Mouse (Mus musculus): Measurements from ENCODE around the gene A630023A22Rik. TPM values are rescaled to one million over a fixed set of nuclear protein-coding genes. Genes with fewer than 3 reads are reported as not detected.

A630023A22Rik gene
- polyA plus RNA-seq, 1 experiment: not detected

- H3K4me1 ChIP-seq (ENCODE audit: control insufficient read depth, insufficient read depth, low read length): no peaks in the 10 kb centered on the region
- 87% methylated on average over 8 of the region's 8 CpGs for WGBS
- no peak for TF ChIP-seq POLR2A (IDR thresholded peaks at IDR 0.05; ENCODE audit: borderline replicate concordance, control insufficient read depth, low read depth, low read length)
- no peak for TF ChIP-seq CTCF (IDR thresholded peaks at IDR 0.05; ENCODE audit: control insufficient read depth, insufficient read depth, low read length)
- H3K4me3 ChIP-seq (replicated peaks; ENCODE audit: control insufficient read depth, low read depth, low read length): no peak overlapping the region
- H3K27ac ChIP-seq (ENCODE audit: control insufficient read depth, insufficient read depth, low read depth, low read length, poor library complexity): no peak overlapping the region
Measured at GRCm38 (mm10) chr14:34033841-34034610, 68.5 kb downstream of the A630023A22Rik start.

DNA sequence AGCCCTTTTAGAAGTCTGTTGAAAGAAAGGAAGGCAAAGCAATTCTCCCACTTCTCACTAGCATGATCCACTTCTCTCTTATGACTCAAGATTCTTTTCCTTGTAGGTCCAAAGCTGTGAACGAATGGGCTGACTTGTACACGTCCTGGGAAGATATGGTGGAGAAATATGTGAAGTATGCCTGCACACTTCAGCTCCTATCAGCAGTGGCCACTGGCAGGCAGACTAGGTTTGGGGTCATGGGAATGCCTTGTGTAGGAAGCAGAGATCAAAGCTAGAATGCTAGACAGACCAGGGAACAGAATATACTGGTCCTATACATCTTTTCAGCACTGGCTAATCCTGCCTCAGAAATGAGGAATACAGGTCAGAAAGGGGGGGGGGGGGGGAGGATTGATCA is 75.8 kb downstream of the A630023A22Rik start:
- WGBS: 66% methylated on average over 2 of the region's 2 CpGs
- Histone ChIP-seq H3K27ac (ENCODE audit: control insufficient read depth, insufficient read depth, low read depth, low read length, poor library complexity) (no peak overlapping the region), H3K4me1 (ENCODE audit: control insufficient read depth, insufficient read depth, low read length) (no peaks in the 10 kb centered on the region), H3K4me3 (replicated peaks; ENCODE audit: control insufficient read depth, low read depth, low read length) (no peak overlapping the region)
- TF ChIP-seq POLR2A (IDR thresholded peaks at IDR 0.05; ENCODE audit: borderline replicate concordance, control insufficient read depth, low read depth, low read length) (no peak), CTCF (IDR thresholded peaks at IDR 0.05; ENCODE audit: control insufficient read depth, insufficient read depth, low read length) (no peak)

DNA sequence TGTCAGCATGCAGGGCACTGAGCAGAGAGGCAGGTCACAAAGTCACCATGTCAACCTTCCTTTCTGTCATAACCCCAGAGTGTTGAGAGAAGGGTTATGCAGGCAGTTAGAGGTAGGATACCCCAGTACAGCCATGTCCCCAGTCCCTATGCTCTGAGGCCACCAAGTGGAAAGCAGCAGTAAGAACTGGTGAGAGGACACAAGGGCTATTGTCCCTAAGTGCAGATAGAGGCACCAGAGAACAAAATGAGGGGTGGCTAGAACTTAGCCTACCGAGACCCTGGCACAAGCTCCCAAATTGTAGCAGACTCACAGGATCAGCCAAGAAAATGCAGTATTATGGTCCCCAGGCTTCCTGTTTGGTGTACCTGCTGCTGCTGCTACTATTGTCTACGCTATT is 85.6 kb downstream of the A630023A22Rik start:
- H3K4me3 ChIP-seq (replicated peaks; ENCODE audit: control insufficient read depth, low read depth, low read length): no peak overlapping the region
- 74% methylated on average over 2 of the region's 2 CpGs for WGBS
- TF ChIP-seq CTCF (IDR thresholded peaks at IDR 0.05; ENCODE audit: control insufficient read depth, insufficient read depth, low read length) (no peak), POLR2A (IDR thresholded peaks at IDR 0.05; ENCODE audit: borderline replicate concordance, control insufficient read depth, low read depth, low read length) (no peak)
- H3K27ac ChIP-seq (ENCODE audit: control insufficient read depth, insufficient read depth, low read depth, low read length, poor library complexity): no peak overlapping the region
- no peaks in the 10 kb centered on the region for H3K4me1 ChIP-seq (ENCODE audit: control insufficient read depth, insufficient read depth, low read length)

DNA sequence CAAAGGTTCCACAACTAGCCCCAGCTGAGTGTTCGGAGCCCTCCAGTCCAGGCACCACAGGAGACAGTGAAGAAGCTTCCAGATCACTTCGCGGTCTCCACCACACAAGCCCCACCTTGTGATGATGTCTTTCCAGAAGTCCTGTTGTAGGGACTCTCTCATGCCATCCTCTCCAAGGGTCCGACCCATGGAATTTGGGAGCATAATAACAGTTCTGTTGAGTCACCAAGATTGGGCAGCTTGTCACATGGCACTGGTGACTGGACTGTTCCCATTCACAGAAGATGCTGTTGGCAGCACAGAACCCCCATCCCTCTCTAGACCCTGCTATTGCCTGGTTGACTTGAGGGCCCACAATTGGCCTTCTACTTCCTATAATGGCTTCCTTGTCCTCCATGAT is 86.2 kb downstream of the A630023A22Rik start, which contains the start of gene Gm5460:
Gene Gm5460, plus strand, starts transcription at position 378 of the 400 bp plus-strand sequence.
- 82% methylated on average over 4 of the region's 4 CpGs for WGBS
- TF ChIP-seq CTCF (IDR thresholded peaks at IDR 0.05; ENCODE audit: control insufficient read depth, insufficient read depth, low read length): no peak
- no peak for TF ChIP-seq POLR2A (IDR thresholded peaks at IDR 0.05; ENCODE audit: borderline replicate concordance, control insufficient read depth, low read depth, low read length)

GRCm38 (mm10) chr14:34015063-34015462 is 87.5 kb downstream of the A630023A22Rik start, which contains the start of gene Gm30083:
TSS of gene Gm30083 (minus strand) at chr14:34015182.
- 70% methylated on average over 3 of the region's 3 CpGs for WGBS
- Histone ChIP-seq H3K4me1 (ENCODE audit: control insufficient read depth, insufficient read depth, low read length) (no peaks in the 10 kb centered on the region), H3K27ac (ENCODE audit: control insufficient read depth, insufficient read depth, low read depth, low read length, poor library complexity) (no peak within 1 kb of the TSS), H3K4me3 (replicated peaks; ENCODE audit: control insufficient read depth, low read depth, low read length) (no peak within 1 kb of the TSS)
- no peak for TF ChIP-seq CTCF (IDR thresholded peaks at IDR 0.05; ENCODE audit: control insufficient read depth, insufficient read depth, low read length)
- no peak for TF ChIP-seq POLR2A (IDR thresholded peaks at IDR 0.05; ENCODE audit: borderline replicate concordance, control insufficient read depth, low read depth, low read length)

More for the DNA sequence above, 86.2 kb downstream of the A630023A22Rik start, which contains the start of gene Gm5460:
- Histone ChIP-seq H3K27ac (ENCODE audit: control insufficient read depth, insufficient read depth, low read depth, low read length, poor library complexity) (no peak within 1 kb of the TSS), H3K4me3 (replicated peaks; ENCODE audit: control insufficient read depth, low read depth, low read length) (no peak within 1 kb of the TSS), H3K4me1 (ENCODE audit: control insufficient read depth, insufficient read depth, low read length) (no peaks in the 10 kb centered on the region)

GRCm38 (mm10) chr14:34002358-34002757 is 100.2 kb downstream of the A630023A22Rik start:
- Histone ChIP-seq H3K4me3 (replicated peaks; ENCODE audit: control insufficient read depth, low read depth, low read length) (no peak overlapping the region), H3K4me1 (ENCODE audit: control insufficient read depth, insufficient read depth, low read length) (no peaks in the 10 kb centered on the region), H3K27ac (ENCODE audit: control insufficient read depth, insufficient read depth, low read depth, low read length, poor library complexity) (no peak overlapping the region)
- 71% methylated on average over 5 of the region's 5 CpGs for WGBS
- TF ChIP-seq CTCF (IDR thresholded peaks at IDR 0.05; ENCODE audit: control insufficient read depth, insufficient read depth, low read length) (no peak), POLR2A (IDR thresholded peaks at IDR 0.05; ENCODE audit: borderline replicate concordance, control insufficient read depth, low read depth, low read length) (no peak)

DNA sequence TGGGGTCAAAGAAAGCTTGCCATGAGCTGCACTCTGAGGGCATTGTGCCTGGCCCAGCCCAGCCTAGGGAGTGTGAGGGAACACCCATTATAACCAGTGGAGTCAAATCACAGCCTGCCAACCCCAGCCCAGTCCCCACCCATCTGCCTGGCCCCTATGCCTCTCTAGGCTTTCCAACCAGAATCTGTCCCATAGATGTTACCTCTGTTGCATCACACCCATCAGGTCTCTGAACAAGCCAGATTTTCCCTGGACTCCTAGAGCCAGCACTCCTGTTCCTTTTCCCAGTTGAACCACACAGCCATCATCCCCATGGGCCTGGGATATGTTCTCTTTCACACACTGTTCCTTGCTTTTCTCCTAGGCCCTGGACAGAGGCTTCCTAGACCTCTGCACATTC is 101.1 kb downstream of the A630023A22Rik start:
- H3K4me3 ChIP-seq (replicated peaks; ENCODE audit: control insufficient read depth, low read depth, low read length): no peak overlapping the region

More for the DNA sequence above, 101.1 kb downstream of the A630023A22Rik start:
- TF ChIP-seq CTCF (IDR thresholded peaks at IDR 0.05; ENCODE audit: control insufficient read depth, insufficient read depth, low read length) (no peak), POLR2A (IDR thresholded peaks at IDR 0.05; ENCODE audit: borderline replicate concordance, control insufficient read depth, low read depth, low read length) (no peak)
- Histone ChIP-seq H3K4me1 (ENCODE audit: control insufficient read depth, insufficient read depth, low read length) (no peaks in the 10 kb centered on the region), H3K27ac (ENCODE audit: control insufficient read depth, insufficient read depth, low read depth, low read length, poor library complexity) (no peak overlapping the region)

Other genes with a start within 250 kb of the A630023A22Rik start
- 0.31 TPM in 1 of 2 replicates, not detected in the other for gene Gdf10, start 179.2 kb downstream of the A630023A22Rik start, polyA plus RNA-seq (2011; ENCODE audit: insufficient read depth, insufficient read length, low replicate concordance, missing spikeins)
- gene Gdf2, start 161.7 kb downstream of the A630023A22Rik start, polyA plus RNA-seq (2011; ENCODE audit: insufficient read depth, insufficient read length, low replicate concordance, missing spikeins): not detected in 2 replicates
- not detected in 2 replicates for gene Rbp3, start 148.8 kb downstream of the A630023A22Rik start, polyA plus RNA-seq (2011; ENCODE audit: insufficient read depth, insufficient read length, low replicate concordance, missing spikeins)
- gene Zfp488, start 124.0 kb downstream of the A630023A22Rik start, polyA plus RNA-seq (2011; ENCODE audit: insufficient read depth, insufficient read length, low replicate concordance, missing spikeins): not detected in 2 replicates
- gene Gm30083, start 87.6 kb downstream of the A630023A22Rik start, polyA plus RNA-seq (2011; ENCODE audit: insufficient read depth, insufficient read length, low replicate concordance, missing spikeins): not detected in 2 replicates
- not detected in 2 replicates for gene Gm5460, start 86.0 kb downstream of the A630023A22Rik start, polyA plus RNA-seq (2011; ENCODE audit: insufficient read depth, insufficient read length, low replicate concordance, missing spikeins)
- not detected in 2 replicates for gene Antxrl, start 50.0 kb downstream of the A630023A22Rik start, polyA plus RNA-seq (2011; ENCODE audit: insufficient read depth, insufficient read length, low replicate concordance, missing spikeins)
- gene Anxa8, start 16.8 kb downstream of the A630023A22Rik start, polyA plus RNA-seq (2011; ENCODE audit: insufficient read depth, insufficient read length, low replicate concordance, missing spikeins): 2.0 TPM in 1 of 2 replicates, not detected in the other
- not detected in 2 replicates for gene Npy4r, start 49.7 kb upstream of the A630023A22Rik start, polyA plus RNA-seq (2011; ENCODE audit: insufficient read depth, insufficient read length, low replicate concordance, missing spikeins)
- gene Gprin2, start 98.9 kb upstream of the A630023A22Rik start, polyA plus RNA-seq (2011; ENCODE audit: insufficient read depth, insufficient read length, low replicate concordance, missing spikeins): not detected in 2 replicates
- gene Syt15, start 116.8 kb upstream of the A630023A22Rik start, polyA plus RNA-seq (2011; ENCODE audit: insufficient read depth, insufficient read length, low replicate concordance, missing spikeins): 0.54 and 0.55 TPM in 2 replicates
- gene Shld2, start 207.7 kb upstream of the A630023A22Rik start, polyA plus RNA-seq (2011; ENCODE audit: insufficient read depth, insufficient read length, low replicate concordance, missing spikeins): 0.45 and 1.5 TPM in 2 replicates
- gene Glud1, start 208.0 kb upstream of the A630023A22Rik start, polyA plus RNA-seq (2011; ENCODE audit: insufficient read depth, insufficient read length, low replicate concordance, missing spikeins): 9.9 and 41.8 TPM in 2 replicates

All from bone marrow, adult 2 months (tissue).